Mouse (Mus musculus): ENCODE measurements around the gene Flt3l.

DNA sequence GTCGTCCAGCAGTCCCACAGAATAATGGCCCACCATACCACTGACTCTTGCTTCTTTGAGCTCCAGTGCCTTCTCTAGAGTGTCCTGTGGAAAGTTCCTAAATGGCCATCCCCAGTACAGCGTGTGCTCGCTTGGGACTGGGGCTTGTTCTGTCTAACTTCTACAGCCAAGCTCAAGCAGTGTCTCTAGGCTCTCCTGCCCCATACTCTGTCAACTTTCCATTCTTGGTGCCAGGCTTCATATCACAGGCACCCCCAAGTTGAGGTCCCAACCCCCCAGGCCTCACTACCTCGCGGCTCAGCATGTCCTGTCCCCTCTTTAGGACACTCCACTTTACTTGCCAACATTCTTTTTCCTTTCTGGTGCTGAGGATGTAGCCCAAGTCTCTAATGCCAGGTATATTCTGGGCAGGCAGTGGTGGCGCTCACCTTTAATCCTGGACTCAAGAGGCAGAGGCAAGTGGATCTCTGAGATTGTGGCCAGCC is 24.1 kb upstream of the Flt3l start:
- TF ChIP-seq POLR2A (IDR thresholded peaks at IDR 0.05; ENCODE audit: borderline replicate concordance, insufficient read depth, low read length) = no peak
- no peak for TF ChIP-seq CTCF (IDR thresholded peaks at IDR 0.05; ENCODE audit: borderline replicate concordance, insufficient read depth, low read depth, low read length)
